Mouse (Mus musculus): Measurements from ENCODE around the gene Wwox.

Wwox gene

GRCm38 (mm10) chr8:114670801-114671200 lies 231.3 kb downstream of the Wwox start:
- no peak for DNase-seq (ENCODE audit: low spot score)

GRCm38 (mm10) chr8:114671237-114671674 lies 231.8 kb downstream of the Wwox start:
- no peak for DNase-seq (ENCODE audit: low spot score)

GRCm38 (mm10) chr8:114673416-114673815 lies 234.0 kb downstream of the Wwox start:
- no peak for DNase-seq (ENCODE audit: low spot score)

- DNase-seq (ENCODE audit: low spot score): no peak
Observed at GRCm38 (mm10) chr8:114675151-114675550, 235.7 kb downstream of the Wwox start.

DNA sequence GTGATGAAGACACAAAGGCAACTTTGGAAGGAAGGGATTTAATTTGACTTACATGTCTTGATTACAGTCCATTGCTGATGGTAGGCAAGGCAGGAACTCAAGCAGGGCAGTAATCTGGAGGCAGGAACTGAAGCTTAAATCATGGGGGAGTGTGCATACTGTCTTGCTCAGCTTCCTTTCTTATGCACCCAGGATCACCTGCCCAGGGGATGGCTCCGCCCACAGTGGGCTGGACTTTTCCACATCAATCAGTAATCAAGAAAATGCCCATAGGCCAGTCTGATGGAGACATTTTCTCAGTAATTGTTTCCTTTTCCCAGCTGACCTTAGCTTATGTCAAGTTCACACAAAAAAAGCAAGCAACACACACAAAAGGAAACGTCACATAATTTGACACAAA lies 237.5 kb downstream of the Wwox start:
- DNase-seq (ENCODE audit: low spot score): no peak

DNA sequence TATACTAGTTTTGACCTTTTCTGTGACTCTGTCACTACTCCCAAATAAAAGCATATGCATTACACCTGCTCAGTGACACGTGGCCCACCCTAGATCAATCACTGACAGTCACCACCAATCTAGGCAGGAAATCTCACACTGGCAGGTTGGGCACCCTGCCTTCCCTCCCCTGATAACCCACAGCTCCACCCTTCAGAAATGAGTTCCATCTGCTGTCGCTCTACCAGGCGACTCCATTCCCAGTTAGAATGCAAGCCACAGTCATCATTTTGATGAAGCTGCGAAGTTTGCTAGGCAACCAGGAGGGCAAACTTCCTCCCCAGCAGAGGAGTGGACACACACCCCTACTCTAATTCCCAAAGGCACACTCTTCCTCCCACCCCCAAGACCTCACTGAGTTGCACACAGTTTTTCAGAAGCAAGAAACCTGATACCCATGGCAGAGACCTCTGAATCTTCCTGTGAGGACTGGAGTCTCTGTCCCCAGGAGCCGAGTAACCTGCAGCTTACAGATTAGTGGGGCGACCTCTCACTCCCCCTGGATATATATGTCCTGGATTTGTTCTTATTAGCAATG lies 238.2 kb downstream of the Wwox start:
- peak; percentile 42 for DNase-seq (ENCODE audit: low spot score)

- DNase-seq (ENCODE audit: low spot score): no peak
Observed at GRCm38 (mm10) chr8:114679386-114680098, 240.1 kb downstream of the Wwox start.

DNA sequence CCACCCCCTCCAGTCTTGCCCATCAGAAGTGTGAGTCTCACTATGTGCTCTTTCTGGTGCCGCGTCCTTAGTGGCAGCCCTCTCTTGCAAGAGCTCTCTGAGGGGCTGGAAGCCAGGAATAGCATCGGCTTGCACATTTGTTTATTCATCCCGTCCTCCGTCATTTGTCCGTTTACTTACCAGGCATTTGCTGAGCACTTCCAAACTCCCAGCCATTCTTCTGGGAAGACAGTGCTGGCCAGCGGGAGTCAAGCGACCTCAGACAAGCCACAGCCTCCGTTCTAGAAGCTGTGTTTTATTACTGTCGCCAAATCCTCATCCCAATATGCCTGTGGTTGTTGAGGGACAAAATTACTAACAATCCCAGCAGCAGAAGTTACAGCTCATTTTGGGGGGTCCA lies 241.7 kb downstream of the Wwox start:
- DNase-seq (ENCODE audit: low spot score): no peak

- no peak for DNase-seq (ENCODE audit: low spot score)
Observed at GRCm38 (mm10) chr8:114682166-114682565, 242.7 kb downstream of the Wwox start.

GRCm38 (mm10) chr8:114684046-114684702 lies 244.7 kb downstream of the Wwox start:
- no peak for DNase-seq (ENCODE audit: low spot score)

DNA sequence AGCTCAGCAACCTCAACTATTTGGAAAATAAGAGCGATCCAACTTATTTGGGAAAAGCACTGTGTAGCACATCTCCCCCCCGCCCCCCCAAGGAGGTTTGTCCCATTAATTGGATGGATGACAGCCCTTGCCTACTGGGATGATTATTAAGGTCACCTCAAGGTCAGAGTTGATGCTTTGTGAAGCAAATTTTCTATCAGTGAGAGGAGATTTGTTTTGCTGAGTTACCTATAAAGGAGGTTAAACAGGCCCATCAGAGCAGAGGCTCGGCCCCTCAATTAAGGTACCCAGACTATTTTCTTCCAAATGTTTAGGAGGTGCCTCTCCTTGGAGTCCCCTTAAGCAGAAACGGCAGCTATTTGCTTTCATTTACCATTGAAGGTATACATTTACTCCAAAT lies 247.0 kb downstream of the Wwox start:
- no peak for DNase-seq (ENCODE audit: low spot score)

GRCm38 (mm10) chr8:114688732-114689131 lies 249.3 kb downstream of the Wwox start:
- no peak for DNase-seq (ENCODE audit: low spot score)

GRCm38 (mm10) chr8:114694566-114695198 lies 255.2 kb downstream of the Wwox start:
- DNase-seq (ENCODE audit: low spot score): no peak

DNA sequence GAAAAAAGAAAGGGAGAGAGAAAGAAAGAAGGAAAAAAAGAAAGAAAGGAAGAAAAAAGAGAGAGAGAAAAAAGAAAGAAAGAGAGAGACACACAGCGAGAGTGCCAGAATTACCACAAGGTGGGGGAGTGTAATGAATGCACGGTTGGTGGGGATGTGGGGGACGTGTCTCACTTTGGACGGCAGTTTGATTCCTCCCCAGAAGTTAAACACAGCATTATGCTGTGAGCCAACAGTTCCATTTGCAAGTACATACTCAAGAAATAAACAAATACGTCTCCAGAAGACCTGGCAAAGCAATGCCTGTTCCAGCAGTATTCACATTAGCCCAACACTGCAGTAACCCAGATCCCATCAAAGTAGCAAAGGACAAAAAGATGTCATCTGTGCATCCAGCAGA lies 264.1 kb downstream of the Wwox start:
- DNase-seq (ENCODE audit: low spot score): no peak

GRCm38 (mm10) chr8:114707538-114708138 lies 268.2 kb downstream of the Wwox start:
- DNase-seq (ENCODE audit: low spot score): peak; percentile 70

GRCm38 (mm10) chr8:114715318-114716070 lies 276.0 kb downstream of the Wwox start:
- DNase-seq (ENCODE audit: low spot score): peak; percentile 46

DNA sequence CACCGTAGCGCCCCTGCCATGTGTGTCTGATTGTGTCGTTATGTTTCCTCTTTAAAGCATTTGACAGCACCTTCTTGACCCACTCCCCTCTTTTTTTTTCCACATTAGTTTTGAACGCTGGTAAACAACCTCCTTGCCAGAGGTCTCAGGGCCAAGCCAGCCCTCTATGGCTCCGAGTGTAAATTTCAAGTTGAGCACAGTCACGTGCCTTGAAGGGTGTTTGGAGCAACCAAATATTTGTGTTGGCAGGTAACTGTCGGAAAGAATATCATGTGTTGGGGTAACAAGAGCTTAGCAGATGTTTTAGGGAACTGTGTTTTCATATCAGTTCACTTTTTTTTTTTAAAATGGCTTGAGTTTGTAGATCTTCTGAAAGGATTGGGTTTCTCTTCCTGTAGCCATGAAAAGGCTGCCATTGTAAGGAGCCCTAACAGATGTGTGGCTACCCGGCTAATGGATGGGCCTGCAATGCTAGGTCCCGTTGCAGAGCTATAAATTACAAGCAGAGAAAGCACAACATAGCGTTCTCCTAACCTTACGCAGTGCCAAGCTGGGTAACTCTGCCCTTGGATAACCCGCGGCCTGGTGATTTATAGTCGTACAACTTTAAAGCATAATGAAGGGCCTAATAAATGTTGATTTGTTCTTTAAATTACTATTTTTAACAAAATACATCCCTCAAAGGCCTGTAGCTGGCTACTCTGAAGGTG lies 277.2 kb downstream of the Wwox start:
- DNase-seq (ENCODE audit: low spot score): peak; percentile 58

GRCm38 (mm10) chr8:114718821-114719220 lies 279.4 kb downstream of the Wwox start:
- DNase-seq (ENCODE audit: low spot score): no peak

GRCm38 (mm10) chr8:114722611-114723010 lies 283.2 kb downstream of the Wwox start:
- DNase-seq (ENCODE audit: low spot score): peak; percentile 50

GRCm38 (mm10) chr8:114731260-114732140 lies 292.0 kb downstream of the Wwox start:
- DNase-seq (ENCODE audit: low spot score): peak; percentile 35
